Mouse (Mus musculus) ES-E14 (cell line): Measurements from ENCODE around the gene Tenm3. TPM values are rescaled to one million over a fixed set of nuclear protein-coding genes. Genes with fewer than 3 reads are reported as not detected.

ENCODE experiments used
- DNase-seq: peaks from one replicate; pipeline ENCODE4 v3.0.0-alpha.2; 2013; ENCODE audit warnings: low read depth, low spot score
- H3K27ac ChIP-seq: 2 replicates; pipeline ENCODE4 v1.5.1; 2012; ENCODE audit warnings: low read depth, mild to moderate bottlenecking, low read length, moderate library complexity, mixed read lengths; ENCODE audit not compliant: poor library complexity, insufficient read depth, severe bottlenecking
- H3K36me3 ChIP-seq: 2 replicates; pipeline ENCODE4 v1.6.1; 2012; ENCODE audit warnings: mild to moderate bottlenecking, low read length, moderate library complexity, mixed read lengths; ENCODE audit not compliant: control insufficient read depth, poor library complexity, insufficient read depth, severe bottlenecking
- H3K4me1 ChIP-seq, 2 experiments: fragments of 150-350 bp in 1 of 2; sonication (generic) in 1 of 2; 2 replicates each; pipeline ENCODE4 v1.6.1; 2012; ENCODE audit warnings: low read length in 2 of 2, mild to moderate bottlenecking in 1 of 2, mixed read lengths in 1 of 2; ENCODE audit not compliant: control insufficient read depth in 2 of 2, insufficient read depth in 2 of 2, poor library complexity in 1 of 2
- H3K4me3 ChIP-seq, 2 experiments: fragments of 150-350 bp in 1 of 2; sonication (generic) in 1 of 2; 2 replicates each; pipeline ENCODE4 v1.5.1; 2012; ENCODE audit warnings: low read length in 2 of 2, low read depth in 1 of 2, mild to moderate bottlenecking in 1 of 2, mixed read lengths in 1 of 2; ENCODE audit not compliant: insufficient read depth in 1 of 2, poor library complexity in 1 of 2, severe bottlenecking in 1 of 2
- H3K9ac ChIP-seq: 2 replicates; pipeline ENCODE4 v1.6.1; 2012; ENCODE audit warnings: low read depth, mild to moderate bottlenecking, low read length, mixed read lengths; ENCODE audit not compliant: poor library complexity, insufficient read depth, severe bottlenecking
- H3K9me3 ChIP-seq: fragments of 150-350 bp; sonication (generic); 2 replicates; pipeline ENCODE4 v1.6.1; 2012; ENCODE audit warnings: low read depth, mild to moderate bottlenecking, low read length; ENCODE audit not compliant: control insufficient read depth, insufficient read depth
- CHD2 ChIP-seq: IDR thresholded peaks from 2 replicates; pipeline ENCODE4 v1.6.1; 2014; ENCODE audit warnings: mild to moderate bottlenecking, low read depth, low read length, inconsistent platforms
- HCFC1 ChIP-seq: IDR thresholded peaks from 2 replicates; pipeline ENCODE4 v1.6.1; 2012; ENCODE audit warnings: low read length, inconsistent platforms, borderline replicate concordance; ENCODE audit not compliant: insufficient read depth
- MAFK ChIP-seq: IDR thresholded peaks from 2 replicates; pipeline ENCODE4 v1.6.1; 2014; ENCODE audit warnings: mild to moderate bottlenecking, low read depth, low read length, inconsistent platforms; ENCODE audit not compliant: insufficient read depth
- ZC3H11A ChIP-seq: IDR thresholded peaks from 2 replicates; pipeline ENCODE4 v1.6.1; 2012; ENCODE audit warnings: low read depth, mild to moderate bottlenecking, inconsistent platforms, low read length, borderline replicate concordance
- ZNF384 ChIP-seq: IDR thresholded peaks from 2 replicates; pipeline ENCODE4 v1.6.1; 2012; ENCODE audit warnings: low read depth, low read length, inconsistent platforms
- in situ Hi-C, 2 experiments: fragments of 600-800 bp; cut with MboI; formaldehyde crosslinking; loops; one replicate each; pipeline ENCODE4 v1.15.1; 2025; ENCODE audit warnings: low sequenced_read_pairs in 2 of 2, inconsistent platforms in 1 of 2; ENCODE audit not compliant: unreplicated experiment in 2 of 2
- total RNA-seq: library from RNA; depleted of rRNA; stranded (reverse); fragments of 300-350 nt; gene quantifications from 2 replicates; pipeline ENCODE4 v1.2.3, GENCODE M21; 2012

Gene Tenm3
- total RNA-seq, 1 experiment = 33.5 TPM

- TF ChIP-seq ZNF384 (no peak), MAFK (no peak), HCFC1 (no peak), CHD2 (no peak), ZC3H11A (no peak)
- no peak overlapping the region for H3K9ac ChIP-seq
- no peaks in the 10 kb centered on the region for H3K4me1 ChIP-seq
- in situ Hi-C loops = no loop called here
- no peak overlapping the region for H3K27ac ChIP-seq
- no peak for DNase-seq
- no peaks in the 10 kb centered on the region for H3K36me3 ChIP-seq
- H3K4me3 ChIP-seq = no peak overlapping the region
- 0 out of 2 replicates have a peak, but pooled peaks cover 1% of the 10 kb centered on the region for H3K9me3 ChIP-seq
Observed at GRCm38 (mm10) chr8:48649415-48649814, 194.3 kb downstream of the Tenm3 start.

DNA sequence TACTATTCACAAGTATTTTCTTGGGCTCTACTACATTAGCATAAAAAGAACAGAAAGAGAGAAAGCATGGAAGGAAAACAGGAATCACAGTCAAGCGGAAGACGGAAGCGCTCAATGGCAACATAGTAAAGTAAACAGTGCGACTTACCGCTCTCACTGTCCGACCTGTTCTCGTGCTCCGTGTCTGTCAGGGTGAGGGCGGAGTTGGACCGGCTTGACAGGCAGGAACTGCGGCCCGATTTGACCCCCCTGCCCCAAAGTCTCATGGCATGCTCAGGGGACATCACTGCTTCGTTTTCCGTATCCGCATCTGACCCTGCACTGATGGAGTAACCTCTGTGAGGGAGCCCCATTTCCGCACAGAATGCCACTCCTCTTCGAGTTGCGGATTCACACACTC is 197.6 kb downstream of the Tenm3 start:
- H3K4me3 ChIP-seq = 0 out of 4 replicates have a peak overlapping the region, but pooled peaks of 1 of the 2 experiments have one; percentile 25
- no peak overlapping the region for H3K27ac ChIP-seq
- no peak for DNase-seq
- no peaks in the 10 kb centered on the region for H3K4me1 ChIP-seq
- H3K9ac ChIP-seq = peak overlapping the region; percentile 23; the same call in 1 of the 2 replicates
- in situ Hi-C loops = no loop called here
- 0 out of 2 replicates have a peak, but pooled peaks cover 1% of the 10 kb centered on the region for H3K9me3 ChIP-seq
- no peaks in the 10 kb centered on the region for H3K36me3 ChIP-seq
- TF ChIP-seq HCFC1 (no peak), ZC3H11A (no peak), CHD2 (no peak), ZNF384 (no peak), MAFK (no peak)

- H3K9me3 ChIP-seq = no peaks in the 10 kb centered on the region
- in situ Hi-C loops = no loop called here
- TF ChIP-seq MAFK (no peak), ZNF384 (no peak), ZC3H11A (no peak), HCFC1 (no peak), CHD2 (no peak)
- H3K4me3 ChIP-seq = no peak overlapping the region
- no peak overlapping the region for H3K27ac ChIP-seq
- no peak for DNase-seq
- no peak overlapping the region for H3K9ac ChIP-seq
- no peaks in the 10 kb centered on the region for H3K36me3 ChIP-seq
- no peaks in the 10 kb centered on the region for H3K4me1 ChIP-seq
Observed at GRCm38 (mm10) chr8:48638129-48638528, 205.6 kb downstream of the Tenm3 start.

GRCm38 (mm10) chr8:48636979-48637378 is 206.8 kb downstream of the Tenm3 start:
- no peak overlapping the region for H3K9ac ChIP-seq
- in situ Hi-C loops = no loop called here
- H3K9me3 ChIP-seq = no peaks in the 10 kb centered on the region
- DNase-seq = no peak
- no peaks in the 10 kb centered on the region for H3K36me3 ChIP-seq
- TF ChIP-seq ZC3H11A (no peak), MAFK (no peak), HCFC1 (no peak), ZNF384 (no peak), CHD2 (no peak)
- no peak overlapping the region for H3K27ac ChIP-seq
- H3K4me3 ChIP-seq = no peak overlapping the region
- H3K4me1 ChIP-seq = no peaks in the 10 kb centered on the region

DNA sequence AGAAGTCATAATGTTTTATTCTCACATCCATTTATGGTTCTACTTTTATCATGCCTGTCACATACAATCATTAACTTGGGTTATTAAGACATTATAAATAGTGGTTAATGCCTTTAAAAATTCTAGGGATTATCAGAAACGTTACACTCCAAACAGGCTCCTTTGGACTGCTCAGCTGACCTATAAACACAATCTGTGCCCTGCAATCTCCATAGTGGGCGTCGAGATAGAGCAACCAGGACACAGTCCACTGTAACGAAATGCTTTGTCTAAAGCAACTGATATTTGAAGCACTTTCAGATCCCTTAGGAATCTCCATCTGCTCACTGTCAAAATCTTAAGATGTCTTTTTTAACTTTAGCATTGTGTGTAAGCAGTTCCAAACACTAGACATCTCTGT is 207.9 kb downstream of the Tenm3 start:
- Histone ChIP-seq H3K36me3 (no peaks in the 10 kb centered on the region), H3K9ac (no peak overlapping the region), H3K27ac (no peak overlapping the region), H3K9me3 (no peaks in the 10 kb centered on the region), H3K4me3 (no peak overlapping the region), H3K4me1 (no peaks in the 10 kb centered on the region)
- no peak for TF ChIP-seq CHD2
- no peak for TF ChIP-seq MAFK
- TF ChIP-seq ZC3H11A = no peak
- TF ChIP-seq ZNF384 = no peak
- TF ChIP-seq HCFC1 = no peak
- in situ Hi-C loops = no loop called here
- DNase-seq = no peak
